Mouse (Mus musculus): ENCODE measurements around the gene Tex30. TPM values are rescaled to one million over a fixed set of nuclear protein-coding genes. Genes with fewer than 3 reads are reported as not detected.

The Tex30 gene
- 29.8 and 31.5 TPM in 2 replicates for polyA plus RNA-seq (2012; rRNA removed)
- 71.7 and 73.2 TPM in 2 replicates for polyA plus RNA-seq (2014; fragmentation: Nextera tagmentation; extraction: Ambion mirVana)

GRCm38 (mm10) chr1:44102259-44102717, at the start of gene Tex30:
TSS of gene Tex30 (minus strand) at chr1:44102441.
- peak; percentile 98 for DNase-seq (ENCODE audit: low spot score)
- Histone ChIP-seq H3K36me3 (ENCODE audit: control insufficient read depth, insufficient read depth, low read length) (peaks cover 23% of the 10 kb centered on the region), H3K9me3 (ENCODE audit: control insufficient read depth, low read length) (no peaks in the 10 kb centered on the region), H3K4me1 (ENCODE audit: control insufficient read depth, insufficient read depth, low read length) (peaks cover 3% of the 10 kb centered on the region; the same call in 1 of the 2 replicates), H3K4me2 (replicated peaks; ENCODE audit: low read depth, low read length, severe bottlenecking) (peak within 1 kb of the TSS; percentile 54), H3K9ac (ENCODE audit: low read depth, low read length, severe bottlenecking) (peak within 1 kb of the TSS; percentile 82), H3K4me3 (replicated peaks; ENCODE audit: low read length) (peak within 1 kb of the TSS; percentile 86), H3K27me3 (ENCODE audit: control insufficient read depth, insufficient read depth, low read length) (no peaks in the 10 kb centered on the region), H3K27ac (replicated peaks; ENCODE audit: low read depth, low read length) (peak within 1 kb of the TSS; percentile 87)
- TF ChIP-seq POLR2A (IDR thresholded peaks at IDR 0.05; ENCODE audit: borderline replicate concordance, extremely low read depth, insufficient read depth, insufficient read length) = peak; percentile 48; the same call in 1 of the 2 replicates
- WGBS = 0% methylated on average over 47 of the region's 55 CpGs
- ATAC-seq (ENCODE audit: low FRiP score, low read depth) = peak; percentile 98

- peak overlapping the region; percentile 90 for H3K4me3 ChIP-seq (replicated peaks; ENCODE audit: low read length)
- peak overlapping the region; percentile 73 for H3K4me2 ChIP-seq (replicated peaks; ENCODE audit: low read depth, low read length, severe bottlenecking)
- no peaks in the 10 kb centered on the region for H3K9me3 ChIP-seq (ENCODE audit: control insufficient read depth, low read length)
- peaks cover 8% of the 10 kb centered on the region for H3K36me3 ChIP-seq (ENCODE audit: control insufficient read depth, insufficient read depth, low read length)
- H3K27me3 ChIP-seq (ENCODE audit: control insufficient read depth, insufficient read depth, low read length) = no peaks in the 10 kb centered on the region
- no peak for TF ChIP-seq POLR2A (IDR thresholded peaks at IDR 0.05; ENCODE audit: borderline replicate concordance, extremely low read depth, insufficient read depth, insufficient read length)
- H3K9ac ChIP-seq (ENCODE audit: low read depth, low read length, severe bottlenecking) = peak overlapping the region; percentile 94
- no peak for DNase-seq (ENCODE audit: low spot score)
- no peak overlapping the region for H3K27ac ChIP-seq (replicated peaks; ENCODE audit: low read depth, low read length)
- 25% methylated on average over 6 of the region's 6 CpGs for WGBS
- no peak for ATAC-seq (ENCODE audit: low FRiP score, low read depth)
- H3K4me1 ChIP-seq (ENCODE audit: control insufficient read depth, insufficient read depth, low read length) = peaks cover 11% of the 10 kb centered on the region; the same call in 1 of the 2 replicates
Observed at GRCm38 (mm10) chr1:44148706-44149105, 46.5 kb upstream of the Tex30 start.

- peak within 1 kb of the TSS; percentile 90 for H3K4me3 ChIP-seq (replicated peaks; ENCODE audit: low read length)
- ATAC-seq (ENCODE audit: low FRiP score, low read depth) (peak; percentile 97), DNase-seq (ENCODE audit: low spot score) (peak; percentile 95)
- peaks cover 17% of the 10 kb centered on the region for H3K36me3 ChIP-seq (ENCODE audit: control insufficient read depth, insufficient read depth, low read length)
- no peaks in the 10 kb centered on the region for H3K27me3 ChIP-seq (ENCODE audit: control insufficient read depth, insufficient read depth, low read length)
- 0 out of 2 replicates have a peak, but pooled peaks have one; percentile 94 for TF ChIP-seq POLR2A (IDR thresholded peaks at IDR 0.05; ENCODE audit: borderline replicate concordance, extremely low read depth, insufficient read depth, insufficient read length)
- H3K9ac ChIP-seq (ENCODE audit: low read depth, low read length, severe bottlenecking) = peak within 1 kb of the TSS; percentile 94
- H3K4me1 ChIP-seq (ENCODE audit: control insufficient read depth, insufficient read depth, low read length) = peaks cover 11% of the 10 kb centered on the region; the same call in 1 of the 2 replicates
- under 1% methylated on average over 63 of the region's 66 CpGs for WGBS
- no peaks in the 10 kb centered on the region for H3K9me3 ChIP-seq (ENCODE audit: control insufficient read depth, low read length)
- H3K4me2 ChIP-seq (replicated peaks; ENCODE audit: low read depth, low read length, severe bottlenecking) = peak within 1 kb of the TSS; percentile 73
- H3K27ac ChIP-seq (replicated peaks; ENCODE audit: low read depth, low read length) = peak within 1 kb of the TSS; percentile 97
Observed at GRCm38 (mm10) chr1:44147563-44148381, 45.5 kb upstream of the Tex30 start, which contains the start of gene Ercc5. TSS of gene Ercc5 (plus strand) at chr1:44147744.

- WGBS = 91% methylated on average over 5 of the region's 5 CpGs
- DNase-seq (ENCODE audit: low spot score) = no peak
Observed at GRCm38 (mm10) chr1:44142747-44143146, 40.5 kb upstream of the Tex30 start.

GRCm38 (mm10) chr1:44140232-44140631, 38.0 kb upstream of the Tex30 start:
- Histone ChIP-seq H3K9ac (ENCODE audit: low read depth, low read length, severe bottlenecking) (no peak overlapping the region), H3K4me1 (ENCODE audit: control insufficient read depth, insufficient read depth, low read length) (no peaks in the 10 kb centered on the region), H3K4me3 (replicated peaks; ENCODE audit: low read length) (no peak overlapping the region), H3K9me3 (ENCODE audit: control insufficient read depth, low read length) (no peaks in the 10 kb centered on the region), H3K27ac (replicated peaks; ENCODE audit: low read depth, low read length) (no peak overlapping the region), H3K4me2 (replicated peaks; ENCODE audit: low read depth, low read length, severe bottlenecking) (no peak overlapping the region), H3K27me3 (ENCODE audit: control insufficient read depth, insufficient read depth, low read length) (no peaks in the 10 kb centered on the region), H3K36me3 (ENCODE audit: control insufficient read depth, insufficient read depth, low read length) (peaks cover 55% of the 10 kb centered on the region)
- TF ChIP-seq POLR2A (IDR thresholded peaks at IDR 0.05; ENCODE audit: borderline replicate concordance, extremely low read depth, insufficient read depth, insufficient read length) = no peak
- WGBS = 79% methylated on average over 4 of the region's 4 CpGs
- no peak for DNase-seq (ENCODE audit: low spot score)
- no peak for ATAC-seq (ENCODE audit: low FRiP score, low read depth)

More at GRCm38 (mm10) chr1:44142747-44143146, 40.5 kb upstream of the Tex30 start:
- H3K9me3 ChIP-seq (ENCODE audit: control insufficient read depth, low read length) = no peaks in the 10 kb centered on the region
- H3K27me3 ChIP-seq (ENCODE audit: control insufficient read depth, insufficient read depth, low read length) = no peaks in the 10 kb centered on the region
- no peak overlapping the region for H3K4me2 ChIP-seq (replicated peaks; ENCODE audit: low read depth, low read length, severe bottlenecking)
- no peak for TF ChIP-seq POLR2A (IDR thresholded peaks at IDR 0.05; ENCODE audit: borderline replicate concordance, extremely low read depth, insufficient read depth, insufficient read length)
- H3K9ac ChIP-seq (ENCODE audit: low read depth, low read length, severe bottlenecking) = no peak overlapping the region
- peaks cover 5% of the 10 kb centered on the region; the same call in 1 of the 2 replicates for H3K4me1 ChIP-seq (ENCODE audit: control insufficient read depth, insufficient read depth, low read length)
- no peak overlapping the region for H3K27ac ChIP-seq (replicated peaks; ENCODE audit: low read depth, low read length)
- ATAC-seq (ENCODE audit: low FRiP score, low read depth) = no peak
- no peak overlapping the region for H3K4me3 ChIP-seq (replicated peaks; ENCODE audit: low read length)
- H3K36me3 ChIP-seq (ENCODE audit: control insufficient read depth, insufficient read depth, low read length) = peaks cover 49% of the 10 kb centered on the region

All from limb, embryonic 14.5 days (tissue).